Mouse (Mus musculus) midbrain, embryonic 13.5 days (tissue): Measurements from ENCODE around the gene Prkd1. TPM values are rescaled to one million over a fixed set of nuclear protein-coding genes. Genes with fewer than 3 reads are reported as not detected.

ENCODE experiments used
- ATAC-seq: fragments of 200-750 bp; cut with Nextera tagmentation; 2 replicates; pipeline ENCODE4 v1.8.0; 2017; ENCODE audit warnings: mild to moderate bottlenecking, moderate TSS enrichment, moderate library complexity
- H3K27ac ChIP-seq: fragments of 300-500 bp; sonication (generic); 2 replicates; pipeline ENCODE4 v1.5.1; 2015; ENCODE audit warnings: inconsistent platforms, mild to moderate bottlenecking, moderate library complexity
- H3K27me3 ChIP-seq: fragments of 300-500 bp; sonication (generic); 2 replicates; pipeline ENCODE4 v1.6.1; 2015; ENCODE audit warnings: mild to moderate bottlenecking, inconsistent platforms
- H3K36me3 ChIP-seq: fragments of 300-500 bp; sonication (generic); 2 replicates; pipeline ENCODE4 v1.6.1; 2015; ENCODE audit warnings: mild to moderate bottlenecking, inconsistent platforms
- H3K4me1 ChIP-seq: fragments of 300-500 bp; sonication (generic); replicated peaks from 2 replicates; pipeline ENCODE4 v1.6.1; 2015; ENCODE audit warnings: inconsistent platforms
- H3K4me2 ChIP-seq: fragments of 300-500 bp; sonication (generic); replicated peaks from 2 replicates; pipeline ENCODE4 v1.6.1; 2015; ENCODE audit warnings: moderate library complexity, mild to moderate bottlenecking, inconsistent platforms
- H3K4me3 ChIP-seq: fragments of 300-500 bp; sonication (generic); replicated peaks from 2 replicates; pipeline ENCODE4 v1.5.1; 2015; ENCODE audit warnings: mild to moderate bottlenecking, inconsistent platforms
- H3K9ac ChIP-seq: fragments of 300-500 bp; sonication (generic); replicated peaks from 2 replicates; pipeline ENCODE4 v1.6.1; 2015; ENCODE audit warnings: mild to moderate bottlenecking, inconsistent platforms
- H3K9me3 ChIP-seq: fragments of 300-500 bp; sonication (generic); 2 replicates; pipeline ENCODE4 v1.6.1; 2016; ENCODE audit warnings: mild to moderate bottlenecking, inconsistent platforms
- WGBS: fragments of 180-500 bp; shearing (Covaris S2); methylation state at CpG from one replicate; pipeline ENCODE4 v1.1.7; 2015; 5-methylcytosine and 5-hydroxymethylcytosine counted together
- polyA plus RNA-seq: library from polyadenylated mRNA; unstranded; fragments of >200 nt; fragmentation: Nextera tagmentation; extraction: Ambion mirVana; gene quantifications from 2 replicates; pipeline ENCODE4 v1.2.1, GENCODE M21; 2015

The Prkd1 gene
- polyA plus RNA-seq, 1 experiment from 2014 or later, result 2.3 TPM

DNA sequence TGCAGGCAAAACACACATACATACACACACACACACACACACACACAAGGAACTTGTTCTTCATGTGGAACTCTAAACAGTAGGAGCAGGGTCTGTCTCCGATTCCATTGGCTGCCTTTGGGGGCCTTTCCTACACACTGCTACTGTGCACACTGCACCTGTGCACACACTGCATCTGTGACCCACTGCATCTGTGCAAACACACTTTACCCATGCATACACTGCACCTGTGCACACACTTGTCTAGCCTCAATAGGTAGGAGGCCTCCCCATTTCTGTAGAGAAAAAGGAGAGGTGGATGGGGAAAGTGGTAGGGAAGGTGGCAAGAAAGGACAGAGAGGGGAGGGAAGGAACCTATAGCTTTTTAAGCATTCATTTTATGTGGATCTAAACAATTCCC lies 49.5 kb downstream of the Prkd1 start:
- Histone ChIP-seq H3K4me3 (no peak overlapping the region), H3K27ac (no peak overlapping the region), H3K4me1 (no peaks in the 10 kb centered on the region), H3K36me3 (no peaks in the 10 kb centered on the region), H3K9me3 (no peaks in the 10 kb centered on the region), H3K9ac (no peak overlapping the region), H3K4me2 (no peak overlapping the region), H3K27me3 (no peaks in the 10 kb centered on the region)
- 89% methylated on average over 1 of the region's 1 CpGs for WGBS
- ATAC-seq, result no peak

DNA sequence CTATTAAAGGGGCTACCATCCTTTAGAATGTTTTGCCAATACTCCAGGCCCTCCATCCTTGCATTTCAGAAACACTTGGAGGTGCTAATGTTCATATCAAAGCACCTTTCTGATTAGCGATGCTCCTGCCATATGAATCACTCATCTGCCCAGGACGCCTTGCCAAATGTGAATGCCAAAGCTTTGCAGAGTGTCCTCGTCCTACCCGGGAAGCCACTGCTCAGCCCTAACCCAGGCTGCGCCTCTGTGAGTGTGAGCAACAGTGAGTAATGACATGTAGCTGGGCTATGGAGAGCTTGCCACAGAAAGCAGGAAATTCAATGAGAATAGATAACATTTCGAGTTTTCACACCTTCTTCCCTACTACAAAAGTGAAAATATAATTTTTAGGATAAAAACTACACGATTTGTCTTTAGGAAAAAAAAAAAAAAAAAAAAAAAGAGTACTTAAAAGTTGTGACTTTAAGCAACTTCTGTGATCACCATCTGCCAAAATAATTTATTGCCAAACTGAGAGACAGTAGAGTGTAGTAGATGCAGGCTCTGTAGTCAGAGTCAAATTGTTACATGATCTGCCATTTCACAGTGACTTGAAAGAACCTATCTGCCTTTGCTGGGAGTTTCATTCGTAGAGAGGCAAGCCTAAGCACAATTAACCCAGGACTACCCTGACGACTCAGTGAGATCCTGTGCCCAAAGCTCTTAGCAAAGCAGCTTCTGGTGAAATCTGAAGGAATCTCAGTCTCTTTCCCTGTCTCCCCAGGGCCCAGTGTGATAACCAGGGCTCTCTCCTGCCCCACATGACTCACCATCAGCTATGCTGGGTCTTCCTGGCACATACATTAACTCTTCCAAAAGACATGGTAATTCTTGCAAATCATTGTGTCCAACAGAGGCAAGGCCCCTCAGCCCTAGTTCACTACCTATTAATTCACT lies 50.6 kb downstream of the Prkd1 start:
- WGBS, result 85% methylated on average over 9 of the region's 9 CpGs
- H3K27me3 ChIP-seq, result no peaks in the 10 kb centered on the region
- no peak overlapping the region for H3K4me2 ChIP-seq
- no peak overlapping the region for H3K9ac ChIP-seq
- no peak overlapping the region for H3K27ac ChIP-seq
- H3K4me3 ChIP-seq, result no peak overlapping the region
- no peaks in the 10 kb centered on the region for H3K4me1 ChIP-seq
- H3K9me3 ChIP-seq, result no peaks in the 10 kb centered on the region
- no peaks in the 10 kb centered on the region for H3K36me3 ChIP-seq
- ATAC-seq, result no peak

DNA sequence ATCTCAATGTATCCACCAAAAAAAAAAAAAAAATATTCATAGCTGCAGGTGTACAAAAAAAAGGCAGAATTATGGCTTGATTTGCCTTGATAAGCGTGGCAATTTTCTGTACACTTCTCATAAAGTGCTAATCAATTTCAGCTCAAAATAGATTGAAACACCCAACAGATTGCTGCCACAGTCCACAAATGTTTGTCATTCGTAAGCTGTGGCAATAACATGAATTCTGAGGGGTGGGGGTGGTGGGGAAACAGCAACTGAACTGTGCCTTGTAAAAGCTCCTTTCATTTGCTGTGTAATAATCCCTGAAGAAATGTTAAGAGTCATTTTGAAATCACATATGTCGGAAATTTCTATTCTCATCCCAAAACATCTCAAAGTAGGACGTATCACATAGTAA lies 51.4 kb downstream of the Prkd1 start:
- WGBS, result 87% methylated on average over 4 of the region's 4 CpGs
- Histone ChIP-seq H3K27me3 (no peaks in the 10 kb centered on the region), H3K4me2 (no peak overlapping the region), H3K9me3 (no peaks in the 10 kb centered on the region), H3K9ac (no peak overlapping the region), H3K36me3 (no peaks in the 10 kb centered on the region), H3K4me3 (no peak overlapping the region), H3K4me1 (no peaks in the 10 kb centered on the region), H3K27ac (no peak overlapping the region)
- ATAC-seq, result no peak

DNA sequence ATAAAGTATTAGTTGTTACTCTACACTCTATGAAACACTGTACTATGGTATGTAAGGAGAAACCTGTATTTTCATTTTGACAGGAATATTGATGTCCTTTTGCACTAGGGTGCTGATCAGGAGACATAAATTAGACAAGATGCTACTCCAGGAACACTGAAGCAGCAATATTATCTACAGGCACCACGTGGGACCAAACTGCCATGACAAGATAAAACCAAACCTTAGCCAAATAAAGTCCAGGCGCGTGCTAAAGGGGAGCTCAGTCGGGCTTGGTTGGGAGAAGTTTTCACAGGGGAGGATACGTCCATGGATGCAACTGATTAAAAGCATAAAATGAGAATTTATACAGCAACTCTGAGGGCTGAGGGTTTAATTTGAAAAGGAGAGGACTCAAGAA lies 53.1 kb downstream of the Prkd1 start:
- Histone ChIP-seq H3K9ac (no peak overlapping the region), H3K4me3 (no peak overlapping the region), H3K4me1 (no peaks in the 10 kb centered on the region), H3K36me3 (no peaks in the 10 kb centered on the region), H3K27ac (no peak overlapping the region), H3K9me3 (no peaks in the 10 kb centered on the region), H3K4me2 (no peak overlapping the region), H3K27me3 (no peaks in the 10 kb centered on the region)
- WGBS, result 82% methylated on average over 5 of the region's 5 CpGs
- no peak for ATAC-seq

DNA sequence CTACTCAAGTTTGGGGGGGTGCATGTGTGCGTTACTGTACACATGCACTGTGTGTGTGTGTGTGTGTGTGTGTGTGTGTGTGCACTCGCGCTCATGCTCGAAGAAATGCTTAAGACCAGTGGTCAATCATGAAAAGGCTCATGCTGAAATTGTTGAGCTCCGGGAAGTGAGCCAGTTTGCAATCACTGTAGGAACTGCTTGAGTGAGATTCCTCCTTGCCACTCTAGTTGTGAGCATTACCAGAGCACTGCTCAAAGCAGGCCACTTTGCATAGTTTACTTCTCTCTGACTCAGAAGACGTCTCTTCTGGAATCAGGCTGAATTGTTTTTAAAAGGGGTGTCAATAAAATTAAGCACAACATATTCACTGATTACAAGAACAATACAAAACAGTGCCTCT lies 54.4 kb downstream of the Prkd1 start:
- WGBS, result 83% methylated on average over 6 of the region's 6 CpGs

DNA sequence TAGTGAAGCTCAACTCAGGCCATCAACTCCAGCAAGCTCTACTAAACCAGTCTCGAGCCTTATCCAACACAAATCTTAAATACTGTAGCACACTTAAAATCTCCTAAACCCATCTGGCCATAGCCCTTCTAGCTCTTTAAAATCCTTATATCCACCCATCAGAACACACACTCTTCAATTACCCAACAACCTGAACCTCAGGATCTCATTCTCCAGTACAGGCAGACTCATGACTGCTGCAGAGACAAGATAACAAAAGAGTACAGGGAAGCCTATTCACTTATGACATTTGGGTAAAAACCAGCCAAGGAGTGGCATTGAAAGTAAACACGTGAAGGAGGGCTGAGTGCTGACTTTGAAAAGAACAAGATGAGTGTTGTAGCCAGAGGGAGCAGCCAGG lies 55.4 kb downstream of the Prkd1 start:
- no peaks in the 10 kb centered on the region for H3K9me3 ChIP-seq
- H3K4me1 ChIP-seq, result no peaks in the 10 kb centered on the region
- no peak overlapping the region for H3K9ac ChIP-seq
- no peak overlapping the region for H3K4me3 ChIP-seq
- no peaks in the 10 kb centered on the region for H3K27me3 ChIP-seq
- ATAC-seq, result no peak
- H3K4me2 ChIP-seq, result no peak overlapping the region
- 74% methylated on average over 2 of the region's 2 CpGs for WGBS
- H3K36me3 ChIP-seq, result no peaks in the 10 kb centered on the region
- H3K27ac ChIP-seq, result no peak overlapping the region

More for the DNA sequence above, 54.4 kb downstream of the Prkd1 start:
- Histone ChIP-seq H3K4me2 (no peak overlapping the region), H3K4me3 (no peak overlapping the region), H3K9me3 (no peaks in the 10 kb centered on the region), H3K27me3 (no peaks in the 10 kb centered on the region), H3K36me3 (no peaks in the 10 kb centered on the region), H3K4me1 (no peaks in the 10 kb centered on the region), H3K9ac (no peak overlapping the region), H3K27ac (no peak overlapping the region)
- no peak for ATAC-seq

DNA sequence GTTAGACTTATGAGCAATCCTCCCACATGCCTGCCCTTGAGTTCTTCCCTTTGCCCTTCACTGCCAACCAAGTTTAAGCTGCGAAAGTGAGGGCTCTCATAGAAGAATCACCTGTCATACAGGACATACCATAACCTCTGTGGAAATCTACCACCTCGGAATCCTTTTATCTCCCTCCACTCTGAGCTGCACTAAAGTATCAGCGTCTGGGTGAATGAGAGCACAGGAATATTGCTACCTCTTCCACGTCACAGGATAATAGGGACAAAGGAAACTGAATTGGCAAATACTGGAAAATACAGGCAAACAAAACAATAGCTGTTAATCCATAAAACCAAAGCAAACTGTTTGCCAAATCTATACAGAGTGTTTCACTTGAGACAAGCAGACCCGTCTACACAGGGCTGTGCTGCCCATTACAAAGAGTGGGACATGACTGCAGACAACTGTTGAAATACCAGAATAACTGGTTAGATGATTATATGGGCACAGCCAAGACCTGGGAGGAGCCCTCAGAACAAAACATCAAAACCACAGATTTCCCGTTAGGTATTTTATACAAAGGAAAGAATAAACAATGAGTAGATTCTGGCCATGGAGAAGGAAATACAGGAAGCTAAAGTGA lies 60.6 kb downstream of the Prkd1 start:
- H3K9me3 ChIP-seq, result no peaks in the 10 kb centered on the region
- no peaks in the 10 kb centered on the region for H3K36me3 ChIP-seq
- WGBS, result 84% methylated on average over 6 of the region's 6 CpGs
- H3K4me3 ChIP-seq, result no peak overlapping the region
- no peaks in the 10 kb centered on the region for H3K27me3 ChIP-seq
- H3K9ac ChIP-seq, result no peak overlapping the region
- H3K4me1 ChIP-seq, result no peaks in the 10 kb centered on the region
- no peak overlapping the region for H3K27ac ChIP-seq
- no peak for ATAC-seq
- H3K4me2 ChIP-seq, result no peak overlapping the region

DNA sequence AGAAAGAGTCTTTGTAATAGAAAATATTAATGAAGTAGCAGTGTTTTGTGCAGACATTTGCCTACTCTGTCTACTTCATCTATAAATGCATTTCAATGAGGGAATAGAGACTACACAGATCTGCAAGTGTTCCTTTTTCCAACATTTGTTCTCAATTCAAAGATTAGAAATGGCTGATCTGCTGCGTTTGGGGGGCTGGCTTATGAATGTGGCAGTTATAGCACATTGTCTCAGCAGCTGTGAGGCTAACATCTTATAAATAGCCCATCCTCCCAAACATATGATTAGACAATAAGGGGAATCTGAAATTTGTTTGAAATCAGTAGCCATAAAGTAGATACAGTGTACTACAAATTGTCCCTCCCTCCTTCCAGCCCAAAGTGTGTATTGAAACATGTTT lies 83.7 kb downstream of the Prkd1 start:
- 56% methylated on average over 1 of the region's 1 CpGs for WGBS
- no peak overlapping the region for H3K9ac ChIP-seq
- H3K4me3 ChIP-seq, result no peak overlapping the region
- no peak for ATAC-seq
- no peaks in the 10 kb centered on the region for H3K27me3 ChIP-seq
- no peaks in the 10 kb centered on the region for H3K36me3 ChIP-seq
- H3K4me2 ChIP-seq, result no peak overlapping the region
- no peak overlapping the region for H3K27ac ChIP-seq
- H3K9me3 ChIP-seq, result no peaks in the 10 kb centered on the region
- no peaks in the 10 kb centered on the region for H3K4me1 ChIP-seq

DNA sequence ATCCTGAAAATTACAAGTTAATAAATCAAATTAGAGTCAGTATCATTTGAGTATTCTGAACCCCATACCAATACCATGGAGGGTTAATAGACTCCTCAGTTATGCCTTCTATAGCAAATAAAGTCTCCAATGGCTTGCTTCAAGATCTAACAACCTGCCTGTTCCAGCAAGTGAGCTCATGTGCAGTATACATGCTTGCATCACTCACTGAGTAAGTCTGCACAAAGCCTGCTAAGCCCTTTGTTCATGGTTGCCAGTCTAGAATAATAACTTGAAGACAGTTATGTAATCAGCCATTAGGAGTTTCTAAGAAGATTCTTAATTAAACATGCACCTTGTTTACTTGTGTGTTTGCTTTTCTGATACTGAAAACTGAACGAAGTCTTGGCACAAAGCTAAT lies 88.4 kb downstream of the Prkd1 start:
- Histone ChIP-seq H3K9me3 (no peaks in the 10 kb centered on the region), H3K27ac (no peak overlapping the region), H3K4me2 (no peak overlapping the region), H3K36me3 (no peaks in the 10 kb centered on the region), H3K9ac (no peak overlapping the region), H3K27me3 (no peaks in the 10 kb centered on the region), H3K4me1 (no peaks in the 10 kb centered on the region), H3K4me3 (no peak overlapping the region)
- no peak for ATAC-seq
- WGBS, result 64% methylated on average over 1 of the region's 1 CpGs

DNA sequence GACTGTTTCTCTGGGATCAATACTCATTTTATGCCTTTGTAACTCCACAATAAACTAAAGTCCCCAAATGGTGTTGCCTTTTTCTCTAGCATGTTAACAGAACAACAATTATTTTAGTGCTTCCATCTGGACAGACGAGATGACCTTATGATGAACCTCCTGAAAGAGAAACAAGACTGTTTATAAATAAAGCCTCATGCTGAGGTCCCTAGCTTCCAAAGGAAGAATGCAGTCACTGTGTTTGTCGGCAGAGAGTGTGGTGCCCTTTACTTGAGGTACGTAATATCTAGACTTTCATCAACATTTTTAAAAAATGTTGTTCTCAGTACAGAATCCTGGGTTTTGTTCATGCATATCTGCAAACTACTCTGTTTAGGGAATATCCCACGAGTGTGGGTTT lies 90.7 kb downstream of the Prkd1 start:
- WGBS, result 70% methylated on average over 4 of the region's 4 CpGs
- H3K36me3 ChIP-seq, result no peaks in the 10 kb centered on the region
- H3K9ac ChIP-seq, result no peak overlapping the region
- H3K4me3 ChIP-seq, result no peak overlapping the region
- no peaks in the 10 kb centered on the region for H3K27me3 ChIP-seq
- H3K27ac ChIP-seq, result no peak overlapping the region
- H3K4me2 ChIP-seq, result no peak overlapping the region
- H3K4me1 ChIP-seq, result no peaks in the 10 kb centered on the region
- no peak for ATAC-seq
- H3K9me3 ChIP-seq, result no peaks in the 10 kb centered on the region

DNA sequence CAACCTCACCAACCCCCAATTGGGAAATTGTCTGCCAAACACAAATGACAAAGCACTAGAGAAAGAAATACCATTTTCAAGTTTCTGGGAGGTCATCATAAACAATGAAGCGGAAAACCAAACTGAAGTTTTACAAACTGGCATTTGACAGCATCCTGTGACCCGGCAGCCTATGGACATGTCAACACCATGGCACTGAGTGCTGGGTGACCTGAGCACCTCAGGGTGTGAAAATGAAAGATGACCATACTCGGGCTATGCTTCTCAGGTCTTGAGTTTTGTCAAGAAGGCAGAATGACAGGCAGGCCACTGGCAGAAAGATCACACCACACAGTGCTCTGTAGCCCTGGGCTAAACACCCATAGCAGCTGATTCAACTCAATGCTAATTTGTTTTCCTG lies 94.7 kb downstream of the Prkd1 start:
- WGBS, result 85% methylated on average over 3 of the region's 3 CpGs
- no peak overlapping the region for H3K9ac ChIP-seq
- ATAC-seq, result no peak
- no peaks in the 10 kb centered on the region for H3K9me3 ChIP-seq
- no peak overlapping the region for H3K4me3 ChIP-seq
- no peaks in the 10 kb centered on the region for H3K36me3 ChIP-seq
- no peaks in the 10 kb centered on the region for H3K4me1 ChIP-seq
- H3K27me3 ChIP-seq, result no peaks in the 10 kb centered on the region
- no peak overlapping the region for H3K27ac ChIP-seq
- H3K4me2 ChIP-seq, result no peak overlapping the region

DNA sequence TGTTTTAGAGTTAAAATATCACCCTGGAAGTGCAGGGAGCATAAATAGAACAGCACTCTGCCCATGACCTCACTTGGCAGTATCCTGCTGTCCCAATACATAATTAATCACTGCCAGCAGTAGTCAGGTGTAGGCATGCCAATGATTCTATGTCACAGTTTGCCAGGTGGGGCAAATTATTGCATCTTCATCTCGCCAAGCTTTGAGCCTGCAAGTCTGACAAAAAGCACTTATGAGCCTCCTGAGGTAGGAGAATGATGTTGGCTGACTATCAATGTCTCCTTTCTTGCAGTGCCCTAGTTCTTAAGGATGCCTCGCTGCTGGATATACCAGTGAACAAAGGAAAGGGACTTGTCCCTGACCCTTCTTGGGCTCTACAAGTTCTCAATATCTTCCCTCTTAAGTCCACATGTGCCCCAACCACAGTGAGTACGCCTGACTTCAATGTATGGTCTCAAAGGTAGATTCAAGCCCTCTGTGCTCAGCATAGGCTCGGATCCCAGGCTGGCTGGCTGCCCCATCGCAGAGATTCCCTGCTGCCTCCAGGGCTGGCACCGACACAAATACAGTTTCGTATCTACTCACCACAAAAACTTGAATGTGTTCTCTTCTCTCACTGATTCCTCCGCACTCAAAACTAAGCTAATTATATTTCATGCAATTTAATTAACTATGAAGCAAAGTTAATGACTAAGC lies 98.9 kb downstream of the Prkd1 start:
- H3K4me1 ChIP-seq, result peaks cover 8% of the 10 kb centered on the region
- WGBS, result 85% methylated on average over 8 of the region's 8 CpGs
- no peaks in the 10 kb centered on the region for H3K9me3 ChIP-seq
- H3K27ac ChIP-seq, result no peak overlapping the region
- no peak overlapping the region for H3K9ac ChIP-seq
- no peaks in the 10 kb centered on the region for H3K36me3 ChIP-seq
- no peak overlapping the region for H3K4me3 ChIP-seq
- no peak for ATAC-seq
- H3K27me3 ChIP-seq, result no peaks in the 10 kb centered on the region
- H3K4me2 ChIP-seq, result no peak overlapping the region
